8 mouse cellular contexts compared by ENCODE assay signal in genomic region chr12:79879093-79879917, GRCm38 (mm10).
DNase-seq lines count a peak whose midpoint lies in the region; ATAC-seq and TF ChIP-seq lines count a peak whose summit lies in the region.

No protein-coding gene starts in this region.

- no peak for TF ChIP-seq EP300 in heart, postnatal 0 days (IDR thresholded peaks at IDR 0.05; ENCODE audit: low read depth)

- 8% methylated on average over 15 of the region's 15 CpGs for WGBS in embryonic facial prominence, embryonic 10.5 days
- 39% methylated on average over 15 of the region's 15 CpGs for WGBS in heart, postnatal 0 days
- WGBS in limb, embryonic 10.5 days = 11% methylated on average over 15 of the region's 15 CpGs
- 4% methylated on average over 15 of the region's 15 CpGs for WGBS in neural tube, embryonic 14.5 days

- peak; percentile 68 for DNase-seq in adrenal gland, postnatal 10 days
- peak; percentile 69 for DNase-seq in embryonic facial prominence, embryonic 10.5 days (ENCODE audit: low spot score)
- peak; percentile 39 for DNase-seq in heart, postnatal 0 days (ENCODE audit: low spot score)
- DNase-seq in limb, embryonic 10.5 days (ENCODE audit: low spot score) = peak; percentile 68
- no peak for DNase-seq in urinary bladder, postnatal 25 days (ENCODE audit: low spot score)
- no peak for DNase-seq in cerebellum, postnatal 14 days
- DNase-seq in right cerebral cortex, postnatal 25 days = no peak

- peak overlapping the region; percentile 84 for H3K27ac ChIP-seq in embryonic facial prominence, embryonic 10.5 days (replicated peaks)
- H3K27ac ChIP-seq in heart, postnatal 0 days (ENCODE audit: low read depth) = peak overlapping the region; percentile 18
- peak overlapping the region; percentile 91 for H3K27ac ChIP-seq in limb, embryonic 10.5 days
- H3K27ac ChIP-seq in neural tube, embryonic 14.5 days (ENCODE audit: low read depth, low read length) = peak overlapping the region; percentile 61

- H3K4me1 ChIP-seq in embryonic facial prominence, embryonic 10.5 days = peaks cover 47% of the 10 kb centered on the region
- H3K4me1 ChIP-seq in heart, postnatal 0 days (ENCODE audit: control insufficient read depth, insufficient read depth) = peaks cover 27% of the 10 kb centered on the region
- peaks cover 43% of the 10 kb centered on the region for H3K4me1 ChIP-seq in limb, embryonic 10.5 days
- H3K4me1 ChIP-seq in neural tube, embryonic 14.5 days (ENCODE audit: control insufficient read depth, insufficient read depth, low read length) = peaks cover 16% of the 10 kb centered on the region; the same call in 1 of the 2 replicates

- H3K9ac ChIP-seq in heart, postnatal 0 days (replicated peaks; ENCODE audit: low read depth, low read length) = no peak overlapping the region
- H3K9ac ChIP-seq in neural tube, embryonic 14.5 days (replicated peaks; ENCODE audit: low read depth, low read length) = no peak overlapping the region

- H3K36me3 ChIP-seq in embryonic facial prominence, embryonic 10.5 days (replicated peaks) = no peaks in the 10 kb centered on the region
- no peaks in the 10 kb centered on the region for H3K36me3 ChIP-seq in heart, postnatal 0 days (replicated peaks; ENCODE audit: control insufficient read depth, insufficient read depth, low read length)
- H3K36me3 ChIP-seq in limb, embryonic 10.5 days = no peaks in the 10 kb centered on the region
- H3K36me3 ChIP-seq in neural tube, embryonic 14.5 days (ENCODE audit: control insufficient read depth, insufficient read depth, low read length) = no peaks in the 10 kb centered on the region

- 0 out of 2 replicates have a peak overlapping the region, but pooled peaks have one; percentile 2 for H3K4me2 ChIP-seq in heart, postnatal 0 days (ENCODE audit: low read depth, low read length)
- H3K4me2 ChIP-seq in neural tube, embryonic 14.5 days (ENCODE audit: low read depth, low read length) = no peak overlapping the region; the same call in 1 of the 2 replicates

- H3K9me3 ChIP-seq in embryonic facial prominence, embryonic 10.5 days = 0 out of 2 replicates have a peak, but pooled peaks cover 6% of the 10 kb centered on the region
- H3K9me3 ChIP-seq in heart, postnatal 0 days (replicated peaks; ENCODE audit: control insufficient read depth, low read length) = 0 out of 2 replicates have a peak, but pooled peaks cover 6% of the 10 kb centered on the region
- no peaks in the 10 kb centered on the region for H3K9me3 ChIP-seq in limb, embryonic 10.5 days (replicated peaks)
- no peaks in the 10 kb centered on the region for H3K9me3 ChIP-seq in neural tube, embryonic 14.5 days (ENCODE audit: control insufficient read depth, low read length)

- no peaks in the 10 kb centered on the region for H3K27me3 ChIP-seq in embryonic facial prominence, embryonic 10.5 days (replicated peaks; ENCODE audit: low read depth, poor library complexity, severe bottlenecking)
- no peaks in the 10 kb centered on the region for H3K27me3 ChIP-seq in heart, postnatal 0 days (ENCODE audit: control insufficient read depth, insufficient read depth, low read length)
- no peaks in the 10 kb centered on the region for H3K27me3 ChIP-seq in limb, embryonic 10.5 days (ENCODE audit: low read depth, poor library complexity, severe bottlenecking)
- no peaks in the 10 kb centered on the region for H3K27me3 ChIP-seq in neural tube, embryonic 14.5 days (ENCODE audit: control insufficient read depth, insufficient read depth, low read length)

- H3K4me3 ChIP-seq in embryonic facial prominence, embryonic 10.5 days = peak overlapping the region; percentile 13; the same call in 1 of the 2 replicates
- H3K4me3 ChIP-seq in heart, postnatal 0 days (ENCODE audit: low read depth, low read length) = no peak overlapping the region
- H3K4me3 ChIP-seq in limb, embryonic 10.5 days = peak overlapping the region; percentile 10; the same call in 1 of the 2 replicates
- H3K4me3 ChIP-seq in neural tube, embryonic 14.5 days (ENCODE audit: low read depth, low read length) = no peak overlapping the region

- TF ChIP-seq CTCF in heart, postnatal 0 days (IDR thresholded peaks at IDR 0.05; ENCODE audit: low read depth) = no peak

- peak; percentile 81 for ATAC-seq in heart, postnatal 0 days (ENCODE audit: insufficient read depth, low read depth)
- peak; percentile 92 for ATAC-seq in neural tube, embryonic 14.5 days (ENCODE audit: low read depth)

Comparison
In these comparisons a context has a peak if more than half of its experiments do, and no peak if none do; other contexts are left out.
1. DNase-seq: peak in adrenal gland, postnatal 10 days (single experiment), embryonic facial prominence, embryonic 10.5 days (single experiment), heart, postnatal 0 days (single experiment) and limb, embryonic 10.5 days (single experiment); none in urinary bladder, postnatal 25 days (single experiment), cerebellum, postnatal 14 days (0 of 2) and right cerebral cortex, postnatal 25 days (single experiment).
2. H3K27ac ChIP-seq: peak in every context shown above with its lines; median percentile 91 in limb, embryonic 10.5 days; 84 in embryonic facial prominence, embryonic 10.5 days; 61 in neural tube, embryonic 14.5 days; 18 in heart, postnatal 0 days.
3. H3K4me3 ChIP-seq: peak in embryonic facial prominence, embryonic 10.5 days (single experiment) and limb, embryonic 10.5 days (single experiment); none in heart, postnatal 0 days (single experiment) and neural tube, embryonic 14.5 days (single experiment).